Mouse (Mus musculus): Measurements from ENCODE around the gene Tcam1. TPM values are rescaled to one million over a fixed set of nuclear protein-coding genes. Genes with fewer than 3 reads are reported as not detected.
A peak's percentile ranks its signal among the peaks of the same experiment; 100 is the strongest.
"Not testable (repeated sequence)": the region's sequence is repeated elsewhere in the genome, so short reads cannot be mapped to it uniquely, and the experiment has no call there.

Gene Tcam1
- polyA plus RNA-seq (2012; fragmentation: generic; extraction: Trizol), result 0.15 TPM
- long read RNA-seq, experiment 1, result 0 reads
- long read RNA-seq, experiment 2, partial matches to known transcripts, result 1 of 1 reads
- long read RNA-seq, experiment 2, other reads (novel, unspliced or antisense), result 0 of 1 reads

DNA sequence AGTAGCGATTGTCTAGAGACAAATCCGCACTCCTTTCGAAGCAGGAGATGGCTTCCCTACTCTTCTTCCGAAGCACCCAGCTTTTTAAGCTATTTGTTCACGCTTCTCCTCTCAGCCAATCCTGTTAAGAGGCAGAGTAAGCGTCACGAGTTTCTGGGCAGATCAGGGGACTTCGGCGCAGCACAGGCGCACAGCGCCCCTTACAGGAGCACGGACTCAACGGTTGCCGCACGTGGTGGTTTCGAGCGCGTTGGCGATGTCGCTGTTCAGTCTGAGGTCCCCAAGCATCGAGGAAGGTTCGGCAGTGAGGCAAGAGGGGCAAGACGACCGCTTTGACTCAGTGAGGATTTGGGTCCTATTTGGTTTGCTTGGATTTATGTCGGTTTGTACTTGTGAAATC, at the start of gene Tcam1:
Tcam1 (plus strand) TSS at position 219 of the 400 bp plus-strand sequence.
- no peak within 1 kb of the TSS for H3K4me3 ChIP-seq (ENCODE audit: insufficient read depth, poor library complexity, severe bottlenecking)
- H3K79me3 ChIP-seq (ENCODE audit: low read depth), result peaks cover 8% of the 10 kb centered on the region
- H3K36me3 ChIP-seq (ENCODE audit: control insufficient read depth, insufficient read depth), result no peaks in the 10 kb centered on the region
- H3K79me2 ChIP-seq (ENCODE audit: control insufficient read depth, insufficient read depth), result peaks cover 11% of the 10 kb centered on the region
- peak; percentile 88 for TF ChIP-seq MAX (IDR thresholded peaks at IDR 0.05)
- peak; percentile 94 for TF ChIP-seq CTCF (IDR thresholded peaks at IDR 0.05; ENCODE audit: control insufficient read depth, insufficient read depth, insufficient read length)
- TF ChIP-seq USF1 (IDR thresholded peaks at IDR 0.05; ENCODE audit: low read depth), result peak; percentile 27
- no peak for TF ChIP-seq MYOG (IDR thresholded peaks at IDR 0.05; ENCODE audit: control insufficient read depth, extremely low read depth, insufficient read length)
- TF ChIP-seq FOSL1 (IDR thresholded peaks at IDR 0.05; ENCODE audit: insufficient read depth, low read length, poor library complexity, severe bottlenecking), result no peak
- no peak for TF ChIP-seq MYOD1 (IDR thresholded peaks at IDR 0.05; ENCODE audit: control insufficient read depth, insufficient read length, low read depth)
- no peak for TF ChIP-seq CEBPB (IDR thresholded peaks at IDR 0.05; ENCODE audit: low read depth)
- no peak within 1 kb of the TSS for H3ac ChIP-seq (ENCODE audit: control insufficient read depth, insufficient read length, low read depth)
- no peaks in the 10 kb centered on the region for H3K27me3 ChIP-seq (ENCODE audit: control insufficient read depth, insufficient read depth, insufficient read length)

DNA sequence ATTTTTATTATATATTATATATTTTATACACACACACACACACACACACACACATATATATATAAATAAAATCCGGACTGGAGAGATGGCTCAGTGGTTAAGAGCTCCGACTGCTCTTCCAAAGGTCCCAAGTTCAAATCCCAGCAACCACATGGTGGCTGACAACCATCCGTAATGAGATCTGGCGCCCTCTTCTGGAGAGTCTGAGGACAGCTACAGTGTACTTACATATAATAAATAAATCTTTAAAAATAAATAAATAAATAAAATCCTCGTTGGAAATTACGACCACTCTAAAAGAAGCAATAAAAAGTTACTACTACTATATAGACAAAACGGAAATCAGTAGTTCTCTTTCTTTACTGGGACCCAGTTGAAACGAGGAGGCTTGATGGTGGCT, 42.5 kb upstream of the Tcam1 start:
- H3K79me2 ChIP-seq (ENCODE audit: control insufficient read depth, insufficient read depth); H3K4me3 ChIP-seq (ENCODE audit: insufficient read depth, poor library complexity, severe bottlenecking); H3K27me3 ChIP-seq (ENCODE audit: control insufficient read depth, insufficient read depth, insufficient read length); H3K79me3 ChIP-seq (ENCODE audit: low read depth); H3ac ChIP-seq (ENCODE audit: control insufficient read depth, insufficient read length, low read depth): not testable (repeated sequence)
- peaks cover 95% of the 10 kb centered on the region for H3K36me3 ChIP-seq (ENCODE audit: control insufficient read depth, insufficient read depth)

DNA sequence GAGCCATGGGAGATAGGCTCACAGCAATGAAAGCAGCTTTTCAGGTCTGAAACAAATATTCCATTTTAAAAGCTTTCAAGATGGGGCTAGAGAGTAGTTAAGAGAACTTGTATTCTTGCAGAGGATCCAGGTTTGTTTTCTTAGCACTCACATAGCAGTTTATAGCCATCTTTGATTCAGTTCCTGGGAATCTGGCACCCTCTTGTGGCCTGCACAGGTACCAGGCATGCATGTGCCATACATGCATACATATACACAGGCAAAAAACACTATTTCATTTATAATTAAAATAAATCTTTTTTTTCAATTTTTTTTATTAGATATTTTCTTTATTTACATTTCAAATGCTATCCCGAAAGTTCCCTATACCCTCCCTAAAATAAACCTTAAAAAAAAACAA, 29.6 kb upstream of the Tcam1 start:
- no peak overlapping the region for H3K4me3 ChIP-seq (ENCODE audit: insufficient read depth, poor library complexity, severe bottlenecking)
- no peaks in the 10 kb centered on the region for H3K27me3 ChIP-seq (ENCODE audit: control insufficient read depth, insufficient read depth, insufficient read length)
- TF ChIP-seq USF1 (IDR thresholded peaks at IDR 0.05; ENCODE audit: low read depth) (no peak), CEBPB (IDR thresholded peaks at IDR 0.05; ENCODE audit: low read depth) (no peak), MYOG (IDR thresholded peaks at IDR 0.05; ENCODE audit: control insufficient read depth, extremely low read depth, insufficient read length) (no peak)
- H3ac ChIP-seq (ENCODE audit: control insufficient read depth, insufficient read length, low read depth), result no peak overlapping the region
- H3K79me3 ChIP-seq (ENCODE audit: low read depth), result no peaks in the 10 kb centered on the region
- peaks cover 100% of the 10 kb centered on the region for H3K36me3 ChIP-seq (ENCODE audit: control insufficient read depth, insufficient read depth)
- peaks cover 19% of the 10 kb centered on the region for H3K79me2 ChIP-seq (ENCODE audit: control insufficient read depth, insufficient read depth)

DNA sequence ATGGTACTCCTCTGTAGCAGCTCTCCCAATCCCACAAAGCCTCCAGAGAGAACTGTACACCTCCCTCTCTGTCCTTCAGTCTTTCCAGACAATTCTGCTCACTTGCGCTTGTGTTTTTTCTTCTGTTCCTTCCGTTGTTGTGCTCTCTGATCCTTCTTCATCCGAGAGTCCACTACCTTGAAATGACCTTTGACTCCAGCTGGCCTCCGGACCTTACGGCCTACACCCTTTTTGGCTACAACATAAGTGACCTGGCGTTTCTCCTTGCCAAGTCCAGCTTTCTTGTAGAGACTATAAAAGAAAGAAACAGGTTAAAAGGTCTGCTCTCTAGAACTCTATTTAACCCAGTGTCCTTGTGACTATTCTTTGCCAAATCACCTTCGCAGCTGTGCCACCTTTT, 27.1 kb upstream of the Tcam1 start:
- Histone ChIP-seq H3K79me3 (ENCODE audit: low read depth) (peaks cover 9% of the 10 kb centered on the region), H3ac (ENCODE audit: control insufficient read depth, insufficient read length, low read depth) (no peak overlapping the region), H3K4me3 (ENCODE audit: insufficient read depth, poor library complexity, severe bottlenecking) (no peak overlapping the region), H3K79me2 (ENCODE audit: control insufficient read depth, insufficient read depth) (peaks cover 41% of the 10 kb centered on the region), H3K27me3 (ENCODE audit: control insufficient read depth, insufficient read depth, insufficient read length) (no peaks in the 10 kb centered on the region), H3K36me3 (ENCODE audit: control insufficient read depth, insufficient read depth) (peaks cover 100% of the 10 kb centered on the region)
- TF ChIP-seq USF1 (IDR thresholded peaks at IDR 0.05; ENCODE audit: low read depth), result no peak
- no peak for TF ChIP-seq CEBPB (IDR thresholded peaks at IDR 0.05; ENCODE audit: low read depth)
- no peak for TF ChIP-seq FOSL1 (IDR thresholded peaks at IDR 0.05; ENCODE audit: insufficient read depth, low read length, poor library complexity, severe bottlenecking)
- no peak for TF ChIP-seq MYOG (IDR thresholded peaks at IDR 0.05; ENCODE audit: control insufficient read depth, extremely low read depth, insufficient read length)
- TF ChIP-seq MYOD1 (IDR thresholded peaks at IDR 0.05; ENCODE audit: control insufficient read depth, insufficient read length, low read depth), result no peak
- no peak for TF ChIP-seq MAX (IDR thresholded peaks at IDR 0.05)
- no peak for TF ChIP-seq CTCF (IDR thresholded peaks at IDR 0.05; ENCODE audit: control insufficient read depth, insufficient read depth, insufficient read length)

DNA sequence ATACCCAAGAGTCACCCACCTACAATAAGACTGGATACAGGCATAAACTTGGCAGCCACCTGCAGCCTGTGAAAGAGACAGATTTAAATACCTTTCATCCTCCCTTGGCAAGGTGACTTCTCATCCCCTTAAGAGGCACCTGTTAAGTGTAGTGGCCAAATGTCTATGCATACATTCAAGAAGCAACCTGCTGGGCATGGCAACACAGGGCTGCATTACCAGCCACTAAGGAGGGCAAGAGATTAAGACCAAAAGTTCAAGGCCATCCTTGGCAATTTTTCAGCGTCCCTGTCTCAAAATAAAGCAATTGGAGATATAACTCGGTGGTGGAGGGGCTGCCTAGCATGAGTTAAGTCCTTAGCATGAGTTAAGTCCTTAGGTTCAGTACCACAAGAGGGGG, 21.7 kb upstream of the Tcam1 start:
- no peaks in the 10 kb centered on the region for H3K27me3 ChIP-seq (ENCODE audit: control insufficient read depth, insufficient read depth, insufficient read length)
- H3ac ChIP-seq (ENCODE audit: control insufficient read depth, insufficient read length, low read depth), result peak overlapping the region; percentile 60
- peak overlapping the region; percentile 78 for H3K4me3 ChIP-seq (ENCODE audit: insufficient read depth, poor library complexity, severe bottlenecking)
- H3K36me3 ChIP-seq (ENCODE audit: control insufficient read depth, insufficient read depth), result peaks cover 75% of the 10 kb centered on the region
- no peak for TF ChIP-seq USF1 (IDR thresholded peaks at IDR 0.05; ENCODE audit: low read depth)
- TF ChIP-seq CEBPB (IDR thresholded peaks at IDR 0.05; ENCODE audit: low read depth), result no peak
- no peak for TF ChIP-seq CTCF (IDR thresholded peaks at IDR 0.05; ENCODE audit: control insufficient read depth, insufficient read depth, insufficient read length)
- TF ChIP-seq MYOD1 (IDR thresholded peaks at IDR 0.05; ENCODE audit: control insufficient read depth, insufficient read length, low read depth), result no peak
- TF ChIP-seq MYOG (IDR thresholded peaks at IDR 0.05; ENCODE audit: control insufficient read depth, extremely low read depth, insufficient read length), result no peak
- no peak for TF ChIP-seq MAX (IDR thresholded peaks at IDR 0.05)
- no peak for TF ChIP-seq FOSL1 (IDR thresholded peaks at IDR 0.05; ENCODE audit: insufficient read depth, low read length, poor library complexity, severe bottlenecking)
- H3K79me2 ChIP-seq (ENCODE audit: control insufficient read depth, insufficient read depth), result peaks cover 86% of the 10 kb centered on the region
- peaks cover 57% of the 10 kb centered on the region for H3K79me3 ChIP-seq (ENCODE audit: low read depth)

DNA sequence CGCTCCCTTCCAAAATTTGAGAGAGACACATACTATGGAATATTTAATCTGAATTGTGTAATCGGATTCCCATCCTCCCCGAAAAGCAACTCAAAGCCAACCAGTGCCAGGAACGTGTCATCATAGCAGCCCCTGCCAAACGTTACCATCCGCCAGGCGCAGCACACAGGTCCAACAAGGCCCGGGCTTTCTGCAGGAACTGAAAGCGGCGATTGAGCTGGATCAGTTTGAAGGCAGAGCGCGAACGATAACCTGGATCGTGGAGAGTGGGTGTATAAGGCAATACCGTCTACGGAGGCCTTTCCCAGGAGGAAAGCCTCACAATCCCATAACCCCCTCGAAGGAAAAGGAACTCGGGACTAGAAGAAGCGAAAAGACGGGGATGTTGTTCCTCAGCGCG, 21.3 kb upstream of the Tcam1 start:
- peaks cover 86% of the 10 kb centered on the region for H3K79me2 ChIP-seq (ENCODE audit: control insufficient read depth, insufficient read depth)
- TF ChIP-seq MAX (IDR thresholded peaks at IDR 0.05) (no peak), USF1 (IDR thresholded peaks at IDR 0.05; ENCODE audit: low read depth) (no peak), CEBPB (IDR thresholded peaks at IDR 0.05; ENCODE audit: low read depth) (no peak), CTCF (IDR thresholded peaks at IDR 0.05; ENCODE audit: control insufficient read depth, insufficient read depth, insufficient read length) (no peak), FOSL1 (IDR thresholded peaks at IDR 0.05; ENCODE audit: insufficient read depth, low read length, poor library complexity, severe bottlenecking) (no peak), MYOG (IDR thresholded peaks at IDR 0.05; ENCODE audit: control insufficient read depth, extremely low read depth, insufficient read length) (no peak), MYOD1 (IDR thresholded peaks at IDR 0.05; ENCODE audit: control insufficient read depth, insufficient read length, low read depth) (no peak)
- peaks cover 57% of the 10 kb centered on the region for H3K79me3 ChIP-seq (ENCODE audit: low read depth)
- peak overlapping the region; percentile 60 for H3ac ChIP-seq (ENCODE audit: control insufficient read depth, insufficient read length, low read depth)
- no peaks in the 10 kb centered on the region for H3K27me3 ChIP-seq (ENCODE audit: control insufficient read depth, insufficient read depth, insufficient read length)
- peak overlapping the region; percentile 78 for H3K4me3 ChIP-seq (ENCODE audit: insufficient read depth, poor library complexity, severe bottlenecking)
- H3K36me3 ChIP-seq (ENCODE audit: control insufficient read depth, insufficient read depth), result peaks cover 71% of the 10 kb centered on the region

Data from C2C12 (cell line).